Mouse (Mus musculus) T-cell, adult 66 days (primary cell): Measurements from ENCODE around the gene Acadl. TPM values are rescaled to one million over a fixed set of nuclear protein-coding genes. Genes with fewer than 3 reads are reported as not detected.

ENCODE experiments used
- total RNA-seq, 2 experiments: library from RNA; stranded (reverse); gene quantifications; 3 replicates in 1 of 2; 4 replicates in 1 of 2; pipeline ENCODE4 v1.2.4; 2023

Gene Acadl
- 10 to 100 TPM; 31.0 to 34.3 TPM for total RNA-seq

DNA sequence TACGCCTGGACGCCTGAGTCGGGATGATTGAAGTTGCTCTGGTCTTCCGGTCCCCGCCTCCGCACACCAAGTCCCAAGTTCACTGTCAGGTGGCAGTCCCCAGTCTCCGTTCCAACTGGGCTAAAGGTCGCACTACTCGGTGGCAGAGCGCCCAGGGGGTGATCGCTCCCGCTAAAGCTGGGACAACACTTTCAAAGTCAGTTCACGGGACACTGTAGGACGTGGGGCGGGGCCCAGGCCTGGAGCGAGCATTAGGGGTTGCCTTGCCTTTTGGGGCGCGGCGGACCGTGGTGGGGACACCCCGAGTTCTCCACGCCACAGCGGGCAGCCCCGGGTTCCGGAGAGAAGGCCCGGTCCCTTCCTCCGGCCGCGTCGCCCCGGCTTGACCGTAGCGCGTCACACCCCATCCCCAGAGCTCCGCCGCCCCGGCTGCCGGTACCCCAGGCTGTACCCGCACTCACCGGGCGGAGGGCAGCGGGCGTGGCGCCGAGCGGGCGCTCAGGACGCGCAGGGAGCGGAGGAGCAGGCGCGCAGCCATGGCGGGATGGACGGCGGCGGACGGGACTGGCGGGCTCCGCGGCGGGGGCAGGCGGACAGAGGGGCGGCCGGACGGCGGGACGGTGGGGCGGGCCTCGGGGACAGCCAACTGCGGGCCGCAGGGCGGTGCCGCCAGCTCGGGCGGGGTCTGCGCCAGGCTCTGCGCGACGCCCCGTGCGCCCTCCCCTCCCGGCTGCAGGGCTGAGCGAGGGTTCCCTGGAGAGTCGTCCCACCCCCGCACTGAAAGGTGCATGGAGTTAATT, at the start of gene Acadl:
TSS of gene Acadl (minus strand) at position 566 of the 800 bp plus-strand sequence.

DNA sequence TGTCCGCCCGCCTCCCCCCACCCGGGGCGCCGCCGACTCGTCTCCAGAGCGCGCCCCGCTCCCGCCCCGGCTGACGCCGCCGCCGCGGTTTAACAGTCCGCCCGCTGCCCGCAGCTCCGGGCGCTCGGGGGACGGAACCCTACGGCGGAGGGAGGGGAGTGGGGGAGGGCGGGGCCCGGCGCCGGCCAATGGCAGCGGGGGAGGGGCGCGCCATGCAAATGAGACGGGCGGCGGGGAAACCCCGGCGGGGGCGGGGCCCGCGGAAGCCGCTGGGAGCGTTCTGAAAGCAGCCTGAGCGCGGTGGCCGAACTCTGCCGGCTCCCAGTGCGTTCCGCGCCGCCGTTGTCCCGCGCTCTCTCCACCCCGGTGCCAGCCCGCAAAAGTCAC, 45.6 kb downstream of the Acadl start, which contains the start of gene Kansl1l:
TSS of gene Kansl1l (minus strand) at position 110 of the 387 bp plus-strand sequence.

Other genes with a start within 250 kb of the Acadl start
- gene Rpe, start 162.4 kb downstream of the Acadl start, total RNA-seq, result 10 to 100 TPM; 40.7 to 47.9 TPM
- gene Kansl1l, start 45.7 kb downstream of the Acadl start, total RNA-seq, result 10 to 100 TPM; 16.6 to 19.4 TPM
- not detected for gene Myl1, start 82.1 kb upstream of the Acadl start, total RNA-seq
- gene Lancl1, start 175.6 kb upstream of the Acadl start, total RNA-seq, result 10 to 100 TPM; 33.3 to 38.9 TPM